Mouse (Mus musculus) cerebellum, adult 2 months (tissue): Measurements from ENCODE around the gene Grk3.

Experiments used
- CTCF ChIP-seq: fragments of 200-500 bp; IDR thresholded peaks from 2 replicates; pipeline ENCODE4 v1.5.1; 2011; ENCODE audit warnings: low read depth, mild to moderate bottlenecking, control low read depth, low read length, moderate library complexity, borderline replicate concordance; ENCODE audit not compliant: insufficient read depth
- POLR2A ChIP-seq: fragments of 200-500 bp; IDR thresholded peaks from 2 replicates; pipeline ENCODE4 v1.6.1; 2011; ENCODE audit warnings: low read length, control low read depth, borderline replicate concordance; ENCODE audit not compliant: insufficient read depth

DNA sequence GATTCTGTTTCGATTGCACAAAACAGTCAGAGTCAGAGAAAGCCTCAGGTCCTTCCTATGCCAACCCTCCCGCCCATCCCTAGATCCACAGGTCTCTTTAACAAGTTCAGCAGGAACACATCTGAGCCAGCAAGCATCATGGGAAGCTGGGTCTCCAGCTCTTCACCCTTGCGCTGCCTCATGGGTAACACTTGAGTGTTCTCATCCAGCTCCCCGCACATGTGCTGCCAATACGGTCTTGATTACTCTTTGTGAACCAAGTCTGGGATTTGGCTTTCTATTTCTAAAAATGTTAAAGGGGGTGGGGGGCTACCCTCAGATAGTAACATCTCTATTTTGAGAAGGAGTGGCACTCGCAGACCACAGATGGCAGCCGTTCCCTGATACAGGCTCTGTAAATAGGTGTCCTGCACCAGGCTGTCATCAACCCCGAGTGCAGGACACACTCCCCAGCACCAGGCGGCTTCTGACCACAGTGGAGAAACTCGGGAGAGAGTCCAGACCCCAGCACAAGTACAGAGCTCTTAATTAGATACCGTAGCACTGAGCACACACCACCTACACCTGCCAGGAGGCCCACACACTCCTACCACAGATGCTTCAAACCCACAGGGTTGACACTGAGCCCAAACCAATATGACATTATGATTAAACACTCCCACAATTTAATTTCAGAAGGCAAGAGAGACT, 82.6 kb downstream of the Grk3 start:
- TF ChIP-seq CTCF (no peak), POLR2A (no peak)
